ENCODE assay signal across 26 mouse cellular contexts in the genomic region with DNA sequence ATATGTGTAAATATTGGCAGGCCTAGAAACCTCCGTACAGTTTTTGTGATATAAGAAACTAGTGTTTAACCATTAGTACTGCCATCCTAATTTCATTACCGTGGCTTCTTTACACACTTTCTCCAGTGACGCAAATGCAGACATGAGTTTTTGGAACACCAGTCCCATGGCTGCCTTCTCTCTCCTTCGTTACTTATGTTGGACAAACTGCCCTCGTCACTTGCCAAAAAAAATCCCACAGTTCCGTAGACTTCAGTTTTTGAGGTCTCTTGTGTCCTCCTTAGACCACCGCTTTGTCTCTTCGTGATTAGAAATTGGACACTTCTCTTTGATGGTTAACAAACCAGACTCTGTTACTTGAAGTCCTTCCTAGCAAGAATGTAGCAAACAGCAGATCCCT.
"Had no signal": no experiment of that assay in that cellular context is flagged by ENCODE, and none has a peak within 500 bp of the region (broad histone marks: within the 10 kb centered on the region; RNA-seq: fewer than 3 reads in every experiment).

No protein-coding gene starts in this region.

- H3K4me1 ChIP-seq: heart, embryonic 13.5 days; heart, embryonic 15.5 days; hindbrain, embryonic 13.5 days; hindbrain, embryonic 15.5 days had no signal

- H3K36me3 ChIP-seq: hindbrain, embryonic 15.5 days had no signal

- DNase-seq: gastrocnemius, postnatal 14 days; gastrocnemius, postnatal 36 days; heart, adult 18-20 months; heart, postnatal 14 days; heart, postnatal 36 days; kidney, adult 11 months; kidney, adult 2 months; kidney, adult 9 months; kidney, postnatal 14 days; kidney, postnatal 36 days; layer of hippocampus, adult 9-11 months; layer of hippocampus, postnatal 36 days; left cerebral cortex, postnatal 4 days; liver; liver, embryonic 13.5 days had no signal

- H3K4me2 ChIP-seq: heart, embryonic 13.5 days; heart, embryonic 15.5 days; hindbrain, embryonic 13.5 days; hindbrain, embryonic 15.5 days; kidney, embryonic 15.5 days; limb, embryonic 13.5 days; liver, embryonic 11.5 days; liver, embryonic 13.5 days had no signal

- H3K27me3 ChIP-seq: heart, embryonic 13.5 days; heart, embryonic 15.5 days; hindbrain, embryonic 13.5 days; hindbrain, embryonic 15.5 days; kidney, embryonic 15.5 days; limb, embryonic 13.5 days; liver, embryonic 13.5 days had no signal

- H3K4me3 ChIP-seq: heart, embryonic 10.5 days; heart, embryonic 13.5 days; heart, embryonic 15.5 days; hindbrain, embryonic 13.5 days; hindbrain, embryonic 15.5 days; kidney, embryonic 15.5 days; limb, embryonic 13.5 days; liver, embryonic 13.5 days had no signal

- H3K27ac ChIP-seq: heart, embryonic 10.5 days; heart, embryonic 13.5 days; heart, embryonic 15.5 days; hindbrain, embryonic 13.5 days; hindbrain, embryonic 15.5 days; hindbrain, postnatal 0 days; kidney, embryonic 15.5 days; kidney, postnatal 0 days; limb, embryonic 13.5 days; liver, embryonic 13.5 days had no signal

- ATAC-seq: hindbrain, postnatal 0 days; intestine, embryonic 16.5 days had no signal

- H3K9ac ChIP-seq: heart, embryonic 13.5 days; heart, embryonic 15.5 days; hindbrain, embryonic 13.5 days; hindbrain, embryonic 15.5 days; kidney, embryonic 15.5 days; limb, embryonic 13.5 days; liver, embryonic 13.5 days had no signal

- H3K9me3 ChIP-seq: heart, embryonic 10.5 days; heart, embryonic 13.5 days; heart, embryonic 15.5 days; hindbrain, embryonic 13.5 days; hindbrain, embryonic 15.5 days; kidney, embryonic 15.5 days; limb, embryonic 13.5 days; liver, embryonic 13.5 days had no signal
